Mouse (Mus musculus): ENCODE results near the gene Myh10.
"Not testable (repeated sequence)": the region's sequence is repeated elsewhere in the genome, so short reads cannot be mapped to it uniquely, and the experiment has no call there.

Myh10 gene

GRCm38 (mm10) chr11:68692693-68693446, 1.5 kb downstream of the Myh10 start:
- no peak for DNase-seq (ENCODE audit: low spot score in 2 of 2)

GRCm38 (mm10) chr11:68693447-68694040, 2.2 kb downstream of the Myh10 start:
- DNase-seq (ENCODE audit: low spot score in 2 of 2), result peak in 1 of 2 experiments; percentile 21

- DNase-seq (ENCODE audit: low spot score in 2 of 2), result no peak
Observed at GRCm38 (mm10) chr11:68702370-68702769, 11.0 kb downstream of the Myh10 start.

- no peak for DNase-seq (ENCODE audit: low spot score in 2 of 2)
Observed at GRCm38 (mm10) chr11:68703360-68703759, 12.0 kb downstream of the Myh10 start.

- DNase-seq (ENCODE audit: low spot score in 2 of 2), result no peak
Observed at GRCm38 (mm10) chr11:68704258-68704657, 12.9 kb downstream of the Myh10 start.

GRCm38 (mm10) chr11:68704847-68705246, 13.5 kb downstream of the Myh10 start:
- no peak for DNase-seq (ENCODE audit: low spot score in 2 of 2)

- no peak for DNase-seq (ENCODE audit: low spot score in 2 of 2)
Observed at GRCm38 (mm10) chr11:68706524-68707429, 15.4 kb downstream of the Myh10 start.

- no peak for DNase-seq (ENCODE audit: low spot score in 2 of 2)
Observed at GRCm38 (mm10) chr11:68707881-68708582, 16.7 kb downstream of the Myh10 start.

GRCm38 (mm10) chr11:68716167-68716566, 24.8 kb downstream of the Myh10 start:
- DNase-seq (ENCODE audit: low spot score in 2 of 2), result no peak

- no peak for DNase-seq (ENCODE audit: low spot score in 2 of 2)
Observed at GRCm38 (mm10) chr11:68717171-68717840, 25.9 kb downstream of the Myh10 start.

GRCm38 (mm10) chr11:68719096-68719648, 27.8 kb downstream of the Myh10 start:
- peak; percentile 28 to 51 for DNase-seq (ENCODE audit: low spot score in 2 of 2)

- no peak for DNase-seq (ENCODE audit: low spot score in 2 of 2)
Observed at GRCm38 (mm10) chr11:68719774-68720173, 28.4 kb downstream of the Myh10 start.

- DNase-seq (ENCODE audit: low spot score in 2 of 2), result peak in 1 of 2 experiments; percentile 6
Observed at GRCm38 (mm10) chr11:68724117-68724516, 32.8 kb downstream of the Myh10 start.

- no peak for DNase-seq (ENCODE audit: low spot score in 2 of 2)
Observed at GRCm38 (mm10) chr11:68728693-68729092, 37.3 kb downstream of the Myh10 start.

- DNase-seq (ENCODE audit: low spot score in 2 of 2), result no peak
Observed at GRCm38 (mm10) chr11:68730792-68731191, 39.4 kb downstream of the Myh10 start.

- DNase-seq (ENCODE audit: low spot score in 2 of 2), result no peak
Observed at GRCm38 (mm10) chr11:68732066-68732465, 40.7 kb downstream of the Myh10 start.

GRCm38 (mm10) chr11:68733401-68733800, 42.0 kb downstream of the Myh10 start:
- not testable (repeated sequence) for DNase-seq (ENCODE audit: low spot score in 2 of 2)

- DNase-seq (ENCODE audit: low spot score in 2 of 2), result no peak
Observed at GRCm38 (mm10) chr11:68739509-68739908, 48.1 kb downstream of the Myh10 start.

GRCm38 (mm10) chr11:68742658-68743057, 51.3 kb downstream of the Myh10 start:
- DNase-seq (ENCODE audit: low spot score in 2 of 2), result no peak

GRCm38 (mm10) chr11:68744150-68744549, 52.8 kb downstream of the Myh10 start:
- no peak for DNase-seq (ENCODE audit: low spot score in 2 of 2)

All from spleen, postnatal 36 days (tissue).